Mouse (Mus musculus): ENCODE measurements at regions not wholly inside any gene's neighbourhood (a gene's known extent, or its start where the extent isn't known, plus 50 kb on each side); places are given as distances from the start of the nearest gene placed in this dataset.

DNA sequence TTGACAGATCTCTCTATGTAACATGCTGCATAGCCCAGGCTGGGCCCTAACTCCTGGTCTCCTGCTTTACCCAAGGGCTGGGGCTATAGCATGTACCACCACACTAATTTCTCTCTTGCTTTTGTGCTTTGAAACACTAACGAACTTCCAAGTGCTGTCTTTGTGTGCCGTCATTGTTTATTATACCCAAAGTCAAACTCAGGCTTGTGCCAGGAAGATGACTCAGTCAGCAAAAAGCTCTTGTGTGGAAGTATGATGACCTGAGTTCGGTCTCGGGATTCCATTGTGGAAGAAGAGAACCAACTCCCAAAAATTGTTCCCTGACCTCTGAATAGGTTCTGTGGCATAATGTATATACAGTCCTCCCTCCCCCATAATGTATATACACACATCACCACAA, 84.1 kb upstream of the Syt6 start:
- Histone ChIP-seq H3K4me3 (no peak overlapping the region), H3K79me2 (replicated peaks; ENCODE audit: control insufficient read depth, insufficient read depth, low read length) (no peaks in the 10 kb centered on the region), H3K36me3 (ENCODE audit: control insufficient read depth, insufficient read depth, low read length) (no peaks in the 10 kb centered on the region), H3K4me1 (ENCODE audit: control insufficient read depth, insufficient read depth, low read length) (peaks cover 3% of the 10 kb centered on the region; the same call in 1 of the 2 replicates), H3K27me3 (ENCODE audit: control insufficient read depth, insufficient read depth, low read length) (no peaks in the 10 kb centered on the region), H3K27ac (no peak overlapping the region), H3K9ac (ENCODE audit: low read depth, low read length) (no peak overlapping the region)
- DNase-seq, result no peak
- intact Hi-C loops (cut with DNase I), result no loop called here
- WGBS, result 52% methylated on average over 4 of the region's 4 CpGs
- TF ChIP-seq EP300 (IDR thresholded peaks at IDR 0.05; ENCODE audit: insufficient read depth, low read depth, low read length) (no peak), POLR2A (IDR thresholded peaks at IDR 0.05; ENCODE audit: insufficient read depth, low read depth, low read length) (no peak), CTCF (IDR thresholded peaks at IDR 0.05) (no peak)

DNA sequence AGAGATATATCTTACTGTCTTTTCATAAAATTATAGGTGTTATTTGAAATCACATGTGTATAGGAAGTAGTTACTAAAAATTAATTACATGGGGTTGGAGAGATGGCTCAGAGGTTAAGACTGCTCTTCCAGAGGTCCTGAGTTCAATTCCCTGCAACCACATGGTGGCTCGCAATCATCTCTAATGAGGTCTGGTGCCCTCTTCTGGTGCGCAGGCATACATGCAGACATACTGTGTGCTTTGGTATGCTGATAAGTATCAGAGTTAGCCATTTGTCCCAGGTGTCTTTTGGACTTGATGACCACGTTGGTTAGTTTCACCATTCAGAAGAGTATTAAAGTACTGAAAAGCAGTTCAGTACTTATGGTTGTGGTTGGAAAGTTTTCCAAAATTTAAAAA, 82.8 kb upstream of the Syt6 start:
- intact Hi-C loops (cut with DNase I), result no loop called here
- WGBS, result 88% methylated on average over 3 of the region's 3 CpGs
- Histone ChIP-seq H3K79me2 (replicated peaks; ENCODE audit: control insufficient read depth, insufficient read depth, low read length) (no peaks in the 10 kb centered on the region), H3K36me3 (ENCODE audit: control insufficient read depth, insufficient read depth, low read length) (no peaks in the 10 kb centered on the region), H3K27ac (no peak overlapping the region), H3K4me1 (ENCODE audit: control insufficient read depth, insufficient read depth, low read length) (peaks cover 3% of the 10 kb centered on the region; the same call in 1 of the 2 replicates), H3K27me3 (ENCODE audit: control insufficient read depth, insufficient read depth, low read length) (no peaks in the 10 kb centered on the region), H3K4me3 (no peak overlapping the region), H3K9ac (ENCODE audit: low read depth, low read length) (no peak overlapping the region)
- TF ChIP-seq CTCF (IDR thresholded peaks at IDR 0.05) (0 out of 2 replicates have a peak, but pooled peaks have one; percentile 2), EP300 (IDR thresholded peaks at IDR 0.05; ENCODE audit: insufficient read depth, low read depth, low read length) (no peak)
- no peak for DNase-seq

DNA sequence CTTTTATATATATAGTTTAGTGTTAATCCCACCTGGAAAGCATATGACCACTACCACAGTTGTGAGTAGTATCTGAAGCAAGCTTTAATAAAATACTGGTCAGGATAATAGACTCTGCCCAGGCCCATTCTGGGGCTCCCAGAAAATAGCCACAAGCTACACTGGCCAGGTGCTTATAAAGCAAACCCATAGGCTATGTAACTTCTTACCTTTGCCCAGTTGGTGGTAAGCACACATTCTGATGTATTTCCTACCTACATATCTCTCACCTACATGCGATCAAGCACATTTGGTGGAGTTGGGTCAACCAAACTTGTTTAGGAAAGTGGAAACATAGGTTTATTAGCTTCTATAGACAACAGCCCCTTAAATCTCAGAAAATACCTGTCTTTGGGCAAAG, 81.4 kb upstream of the Syt6 start:
- TF ChIP-seq POLR2A (IDR thresholded peaks at IDR 0.05; ENCODE audit: insufficient read depth, low read depth, low read length), result no peak
- TF ChIP-seq CTCF (IDR thresholded peaks at IDR 0.05), result no peak
- TF ChIP-seq EP300 (IDR thresholded peaks at IDR 0.05; ENCODE audit: insufficient read depth, low read depth, low read length), result no peak
- 95% methylated on average over 1 of the region's 1 CpGs for WGBS

DNA sequence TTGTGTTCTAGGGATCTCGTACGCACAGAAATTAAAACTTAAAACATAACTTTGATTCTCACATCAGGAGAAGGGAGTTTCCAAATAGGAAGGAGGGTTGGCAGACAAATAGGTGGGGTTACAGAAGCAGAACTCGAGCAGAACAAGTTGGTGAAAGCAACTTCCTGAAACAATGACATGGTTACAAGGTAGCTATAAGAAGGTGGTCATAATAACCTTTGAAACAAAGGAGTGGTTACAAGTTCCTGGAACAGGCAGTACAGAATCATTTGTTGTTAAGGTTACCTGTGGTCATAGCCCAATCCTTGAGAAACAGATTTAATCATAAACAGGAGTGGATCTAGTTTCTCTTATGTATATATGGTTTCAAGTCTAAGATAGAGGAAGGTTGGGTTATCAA, 81.0 kb upstream of the Syt6 start:
- intact Hi-C loops (cut with DNase I), result no loop called here
- WGBS, result 70% methylated on average over 3 of the region's 3 CpGs

More for the DNA sequence above, 81.4 kb upstream of the Syt6 start:
- no peaks in the 10 kb centered on the region for H3K27me3 ChIP-seq (ENCODE audit: control insufficient read depth, insufficient read depth, low read length)
- no peak for DNase-seq
- no peaks in the 10 kb centered on the region for H3K79me2 ChIP-seq (replicated peaks; ENCODE audit: control insufficient read depth, insufficient read depth, low read length)
- H3K4me1 ChIP-seq (ENCODE audit: control insufficient read depth, insufficient read depth, low read length), result peaks cover 3% of the 10 kb centered on the region; the same call in 1 of the 2 replicates
- no peak overlapping the region for H3K4me3 ChIP-seq
- H3K9ac ChIP-seq (ENCODE audit: low read depth, low read length), result no peak overlapping the region
- intact Hi-C loops (cut with DNase I), result no loop called here
- no peaks in the 10 kb centered on the region for H3K36me3 ChIP-seq (ENCODE audit: control insufficient read depth, insufficient read depth, low read length)
- no peak overlapping the region for H3K27ac ChIP-seq

GRCm38 (mm10) chr3:103496083-103496482, 78.9 kb upstream of the Syt6 start:
- TF ChIP-seq POLR2A (IDR thresholded peaks at IDR 0.05; ENCODE audit: insufficient read depth, low read depth, low read length) (no peak), CTCF (IDR thresholded peaks at IDR 0.05) (no peak), EP300 (IDR thresholded peaks at IDR 0.05; ENCODE audit: insufficient read depth, low read depth, low read length) (no peak)
- Histone ChIP-seq H3K9ac (ENCODE audit: low read depth, low read length) (no peak overlapping the region), H3K36me3 (ENCODE audit: control insufficient read depth, insufficient read depth, low read length) (no peaks in the 10 kb centered on the region), H3K27ac (no peak overlapping the region), H3K4me3 (no peak overlapping the region), H3K27me3 (ENCODE audit: control insufficient read depth, insufficient read depth, low read length) (no peaks in the 10 kb centered on the region), H3K4me1 (ENCODE audit: control insufficient read depth, insufficient read depth, low read length) (no peaks in the 10 kb centered on the region), H3K79me2 (replicated peaks; ENCODE audit: control insufficient read depth, insufficient read depth, low read length) (no peaks in the 10 kb centered on the region)
- peak in 1 of 2 experiments; percentile 4 for DNase-seq
- intact Hi-C loops (cut with DNase I), result no loop called here
- WGBS, result 84% methylated on average over 6 of the region's 6 CpGs

More for the DNA sequence above, 81.0 kb upstream of the Syt6 start:
- peaks cover 2% of the 10 kb centered on the region; the same call in 1 of the 2 replicates for H3K4me1 ChIP-seq (ENCODE audit: control insufficient read depth, insufficient read depth, low read length)
- TF ChIP-seq EP300 (IDR thresholded peaks at IDR 0.05; ENCODE audit: insufficient read depth, low read depth, low read length), result no peak
- no peak for TF ChIP-seq CTCF (IDR thresholded peaks at IDR 0.05)
- TF ChIP-seq POLR2A (IDR thresholded peaks at IDR 0.05; ENCODE audit: insufficient read depth, low read depth, low read length), result no peak
- no peaks in the 10 kb centered on the region for H3K79me2 ChIP-seq (replicated peaks; ENCODE audit: control insufficient read depth, insufficient read depth, low read length)
- no peak overlapping the region for H3K9ac ChIP-seq (ENCODE audit: low read depth, low read length)
- DNase-seq, result no peak
- H3K36me3 ChIP-seq (ENCODE audit: control insufficient read depth, insufficient read depth, low read length), result no peaks in the 10 kb centered on the region
- no peaks in the 10 kb centered on the region for H3K27me3 ChIP-seq (ENCODE audit: control insufficient read depth, insufficient read depth, low read length)
- no peak overlapping the region for H3K4me3 ChIP-seq
- no peak overlapping the region for H3K27ac ChIP-seq

DNA sequence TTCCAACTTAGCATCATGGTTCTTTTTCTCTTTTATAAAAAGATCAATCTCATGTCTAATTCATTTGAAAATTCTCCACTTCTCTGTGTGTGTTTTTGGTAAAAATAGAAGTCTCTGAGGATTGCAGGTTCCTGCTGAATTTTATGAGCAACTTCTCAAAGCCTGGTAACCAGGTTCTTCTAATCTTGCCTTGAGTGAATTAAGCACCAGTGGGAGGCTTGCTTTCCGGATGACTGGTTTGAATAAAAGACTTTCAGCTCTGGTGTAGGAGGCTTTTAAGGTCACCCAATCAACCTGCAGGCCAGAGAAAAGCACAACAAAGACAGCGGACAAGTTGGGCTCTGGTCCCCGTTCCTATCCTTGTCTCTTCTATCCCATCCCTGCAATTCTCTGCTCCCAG, 78.3 kb upstream of the Syt6 start:
- intact Hi-C loops (cut with DNase I), result no loop called here
- DNase-seq, result no peak
- no peaks in the 10 kb centered on the region for H3K4me1 ChIP-seq (ENCODE audit: control insufficient read depth, insufficient read depth, low read length)
- WGBS, result 87% methylated on average over 3 of the region's 3 CpGs
- no peak overlapping the region for H3K9ac ChIP-seq (ENCODE audit: low read depth, low read length)
- no peak for TF ChIP-seq EP300 (IDR thresholded peaks at IDR 0.05; ENCODE audit: insufficient read depth, low read depth, low read length)
- no peak for TF ChIP-seq POLR2A (IDR thresholded peaks at IDR 0.05; ENCODE audit: insufficient read depth, low read depth, low read length)
- TF ChIP-seq CTCF (IDR thresholded peaks at IDR 0.05), result no peak
- H3K27ac ChIP-seq, result no peak overlapping the region
- H3K27me3 ChIP-seq (ENCODE audit: control insufficient read depth, insufficient read depth, low read length), result no peaks in the 10 kb centered on the region
- no peaks in the 10 kb centered on the region for H3K36me3 ChIP-seq (ENCODE audit: control insufficient read depth, insufficient read depth, low read length)
- no peaks in the 10 kb centered on the region for H3K79me2 ChIP-seq (replicated peaks; ENCODE audit: control insufficient read depth, insufficient read depth, low read length)
- no peak overlapping the region for H3K4me3 ChIP-seq
